Mouse (Mus musculus) liver, embryonic 14.5 days (tissue): ENCODE measurements around the gene Crhbp. TPM values are rescaled to one million over a fixed set of nuclear protein-coding genes. Genes with fewer than 3 reads are reported as not detected.

Experiments
- ATAC-seq: fragments of 200-750 bp; cut with Nextera tagmentation; 2 replicates; pipeline ENCODE4 v1.8.0; 2017; ENCODE audit warnings: moderate number of reproducible peaks, mild to moderate bottlenecking, moderate library complexity; ENCODE audit not compliant: insufficient read depth
- DNase-seq, 3 experiments: peaks; one replicate each; pipeline ENCODE4 v3.0.0-alpha.2; 2012 to 2013; ENCODE audit warnings: low read depth in 3 of 3, low spot score in 3 of 3
- H3K27ac ChIP-seq: fragments of 300-500 bp; sonication (generic); 2 replicates; pipeline ENCODE4 v1.5.1; 2014; ENCODE audit warnings: moderate library complexity, mild to moderate bottlenecking, control low read depth, inconsistent platforms
- H3K27me3 ChIP-seq: fragments of 300-500 bp; sonication (generic); 2 replicates; pipeline ENCODE4 v1.6.1; 2014; ENCODE audit warnings: mild to moderate bottlenecking, low read length, moderate library complexity; ENCODE audit not compliant: control insufficient read depth, insufficient read depth
- H3K36me3 ChIP-seq: fragments of 300-500 bp; sonication (generic); replicated peaks from 2 replicates; pipeline ENCODE4 v1.6.1; 2014; ENCODE audit warnings: low read depth; ENCODE audit not compliant: control insufficient read depth, insufficient read depth
- H3K4me1 ChIP-seq, 2 experiments: fragments of 200-500 bp in 1 of 2; fragments of 300-500 bp in 1 of 2; sonication (generic) in 1 of 2; replicated peaks; 2 replicates each; pipeline ENCODE4 v1.6.1; 2012 to 2014; ENCODE audit warnings: antibody characterized with exemption in 1 of 2, inconsistent platforms in 1 of 2, low read length in 1 of 2; ENCODE audit not compliant: control insufficient read depth in 2 of 2, insufficient read depth in 2 of 2
- H3K4me2 ChIP-seq: fragments of 300-500 bp; sonication (generic); 2 replicates; pipeline ENCODE4 v1.6.1; 2014; ENCODE audit warnings: low read depth, mild to moderate bottlenecking, control low read depth, moderate library complexity
- H3K4me3 ChIP-seq, 2 experiments: fragments of 200-500 bp in 1 of 2; fragments of 300-500 bp in 1 of 2; sonication (generic) in 1 of 2; 2 replicates each; pipeline ENCODE4 v1.5.1; 2012 to 2014; ENCODE audit warnings: low read depth in 2 of 2, low read length in 2 of 2, mild to moderate bottlenecking in 2 of 2, control low read depth in 1 of 2, inconsistent platforms in 1 of 2, moderate library complexity in 1 of 2; ENCODE audit not compliant: insufficient read depth in 1 of 2
- H3K9ac ChIP-seq: fragments of 300-500 bp; sonication (generic); replicated peaks from 2 replicates; pipeline ENCODE4 v1.6.1; 2014; ENCODE audit warnings: mild to moderate bottlenecking, control low read depth, moderate library complexity
- H3K9me3 ChIP-seq: fragments of 300-500 bp; sonication (generic); 2 replicates; pipeline ENCODE4 v1.6.1; 2016; ENCODE audit warnings: low read length, mixed read lengths; ENCODE audit not compliant: control insufficient read depth
- CTCF ChIP-seq: IDR thresholded peaks from 2 replicates; pipeline ENCODE4 v1.5.1; 2016; ENCODE audit warnings: antibody characterized with exemption, low read depth, control low read depth
- EP300 ChIP-seq: IDR thresholded peaks from 2 replicates; pipeline ENCODE4 v1.6.1; 2016; ENCODE audit warnings: antibody characterized with exemption, low read depth
- WGBS: fragments of 180-500 bp; shearing (Covaris S2); extraction: QIAGEN DNeasy Blood & Tissue Kit; methylation state at CpG from one replicate; pipeline ENCODE4 v1.1.7; 2014; ENCODE audit not compliant: insufficient replicate concordance; 5-methylcytosine and 5-hydroxymethylcytosine counted together
- polyA plus RNA-seq, 2 experiments: library from polyadenylated mRNA; depleted of rRNA in 1 of 2; stranded (reverse) in 1 of 2; unstranded in 1 of 2; fragments of >200 nt; fragmentation: Nextera tagmentation in 1 of 2; extraction: Ambion mirVana in 1 of 2; gene quantifications; 2 replicates each; pipeline versions ENCODE4 v1.2.1 to v1.2.3; 2012 to 2014

Gene Crhbp
- polyA plus RNA-seq, 2 experiments, result 0.04 TPM; not detected in 1

GRCm38 (mm10) chr13:95442901-95443300, 1.8 kb downstream of the Crhbp start:
- Histone ChIP-seq H3K9ac (no peak overlapping the region), H3K4me1 (no peaks in the 10 kb centered on the region), H3K9me3 (no peaks in the 10 kb centered on the region), H3K4me3 (no peak overlapping the region), H3K27me3 (peaks cover 33% of the 10 kb centered on the region), H3K4me2 (no peak overlapping the region), H3K27ac (no peak overlapping the region), H3K36me3 (no peaks in the 10 kb centered on the region)
- DNase-seq, result no peak
- whole genome bisulfite sequencing, result 20% methylated on average over 4 of the region's 4 CpGs
- no peak for TF ChIP-seq EP300
- TF ChIP-seq CTCF, result no peak
- ATAC-seq, result no peak

- no peaks in the 10 kb centered on the region for H3K4me1 ChIP-seq
- TF ChIP-seq CTCF (no peak), EP300 (no peak)
- H3K36me3 ChIP-seq, result no peaks in the 10 kb centered on the region
- H3K4me3 ChIP-seq, result no peak overlapping the region
- H3K9ac ChIP-seq, result no peak overlapping the region
- no peak overlapping the region for H3K27ac ChIP-seq
- WGBS, result 40% methylated on average over 5 of the region's 5 CpGs
- H3K27me3 ChIP-seq, result peaks cover 23% of the 10 kb centered on the region
- no peak for ATAC-seq
- no peak for DNase-seq
- H3K9me3 ChIP-seq, result no peaks in the 10 kb centered on the region
- no peak overlapping the region for H3K4me2 ChIP-seq
Observed at GRCm38 (mm10) chr13:95439569-95439968, 5.2 kb downstream of the Crhbp start.

GRCm38 (mm10) chr13:95431760-95432159, 13.0 kb downstream of the Crhbp start:
- DNase-seq, result no peak
- Histone ChIP-seq H3K4me1 (no peaks in the 10 kb centered on the region), H3K4me3 (no peak overlapping the region), H3K9me3 (no peaks in the 10 kb centered on the region), H3K27ac (no peak overlapping the region), H3K4me2 (no peak overlapping the region), H3K27me3 (no peaks in the 10 kb centered on the region), H3K9ac (no peak overlapping the region), H3K36me3 (no peaks in the 10 kb centered on the region)
- ATAC-seq, result no peak
- no peak for TF ChIP-seq EP300
- TF ChIP-seq CTCF, result no peak
- WGBS, result 62% methylated on average over 10 of the region's 10 CpGs

GRCm38 (mm10) chr13:95427499-95427898, 17.2 kb downstream of the Crhbp start:
- Histone ChIP-seq H3K4me3 (no peak overlapping the region), H3K9me3 (no peaks in the 10 kb centered on the region), H3K4me1 (no peaks in the 10 kb centered on the region), H3K9ac (no peak overlapping the region), H3K36me3 (no peaks in the 10 kb centered on the region), H3K27ac (no peak overlapping the region), H3K27me3 (no peaks in the 10 kb centered on the region), H3K4me2 (no peak overlapping the region)
- TF ChIP-seq EP300 (no peak), CTCF (no peak)
- 47% methylated on average over 3 of the region's 3 CpGs for WGBS
- peak in 1 of 3 experiments; percentile 11 for DNase-seq
- no peak for ATAC-seq

GRCm38 (mm10) chr13:95426421-95426820, 18.3 kb downstream of the Crhbp start:
- 59% methylated on average over 6 of the region's 6 CpGs for WGBS
- Histone ChIP-seq H3K4me3 (no peak overlapping the region), H3K27me3 (no peaks in the 10 kb centered on the region), H3K9ac (no peak overlapping the region), H3K36me3 (no peaks in the 10 kb centered on the region), H3K4me2 (no peak overlapping the region), H3K4me1 (no peaks in the 10 kb centered on the region), H3K27ac (no peak overlapping the region), H3K9me3 (no peaks in the 10 kb centered on the region)
- DNase-seq (no peak), ATAC-seq (no peak)
- no peak for TF ChIP-seq CTCF
- TF ChIP-seq EP300, result no peak
